Mouse (Mus musculus): Measurements from ENCODE around the gene Gje1. TPM values are rescaled to one million over a fixed set of nuclear protein-coding genes. Genes with fewer than 3 reads are reported as not detected.

The Gje1 gene
- total and polyA plus RNA-seq, 2 experiments from 2014 or later = not detected

DNA sequence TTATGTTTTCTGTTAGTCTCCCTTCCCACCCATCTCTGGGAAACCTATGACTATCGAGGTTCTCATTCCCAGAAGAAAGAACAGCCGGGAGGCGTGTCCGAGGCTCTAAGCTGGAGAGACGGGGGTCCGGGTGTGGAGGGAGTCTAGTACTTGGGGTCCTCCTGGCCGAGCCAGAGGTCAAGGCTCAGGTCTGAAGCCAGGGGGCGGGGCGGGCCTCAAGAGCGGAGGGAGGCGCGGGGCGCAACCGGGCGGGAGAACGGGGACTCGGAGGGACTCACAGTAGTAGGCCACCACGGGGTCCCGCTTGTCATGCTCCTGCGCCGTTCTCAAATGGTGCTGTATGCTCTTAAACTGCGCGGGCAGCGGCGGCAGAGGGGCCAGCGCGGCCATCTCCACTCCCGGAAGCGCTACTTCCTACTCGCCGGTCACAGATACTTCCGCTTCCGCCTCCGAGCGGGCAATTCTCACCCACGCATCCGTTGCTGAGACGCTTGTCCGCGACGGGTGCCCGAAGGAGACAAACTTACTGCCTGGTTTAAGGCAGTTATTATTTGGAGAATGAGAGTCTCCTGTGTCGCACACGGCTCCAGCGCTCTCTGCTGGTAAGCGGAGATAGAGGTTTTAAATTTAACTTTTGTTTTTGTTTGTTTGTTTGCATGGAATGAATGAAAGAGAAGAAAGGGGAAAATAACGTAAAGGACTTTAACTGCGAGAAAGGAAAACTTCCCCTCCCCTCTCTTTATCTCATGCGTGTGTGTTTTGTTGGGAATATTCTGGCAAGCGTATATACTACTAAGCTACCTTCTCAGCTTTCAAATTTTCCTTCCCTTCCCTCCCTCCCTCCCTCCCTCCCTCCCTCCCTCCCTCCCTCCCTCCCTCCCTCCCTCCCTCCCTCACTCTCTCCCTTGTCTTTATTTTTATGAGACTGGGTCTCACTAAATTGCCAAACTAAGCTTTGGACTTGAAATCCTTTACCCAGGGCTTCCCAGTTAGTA lies 12.6 kb downstream of the Gje1 start, which contains the start of the genes Vta1 and Nmbr:
Vta1 (minus strand) TSS at position 489 of the 995 bp plus-strand sequence.
Nmbr (plus strand) TSS at position 520 of the 995 bp plus-strand sequence.
- Histone ChIP-seq H3K4me2 (ENCODE audit: low read depth, low read length, poor library complexity, severe bottlenecking) (peak within 1 kb of the TSS; percentile 66), H3K27ac (ENCODE audit: low read depth, low read length) (peak within 1 kb of the TSS; percentile 70), H3K4me3 (ENCODE audit: low read depth, low read length) (peak within 1 kb of the TSS; percentile 69), H3K9ac (replicated peaks; ENCODE audit: low read length, poor library complexity, severe bottlenecking) (peak within 1 kb of the TSS; percentile 66), H3K27me3 (ENCODE audit: insufficient read depth, low read length) (no peaks in the 10 kb centered on the region), H3K9me3 (ENCODE audit: low read length) (no peaks in the 10 kb centered on the region), H3K4me1 (ENCODE audit: insufficient read depth, low read length) (0 out of 2 replicates have a peak, but pooled peaks cover 4% of the 10 kb centered on the region), H3K36me3 (ENCODE audit: insufficient read depth, low read length) (no peaks in the 10 kb centered on the region)
- ATAC-seq (ENCODE audit: low FRiP score) (peak; percentile 97), DNase-seq (ENCODE audit: low spot score) (peak; percentile 99)
- TF ChIP-seq CTCF (IDR thresholded peaks at IDR 0.05) = peak; percentile 93
- WGBS = under 1% methylated on average over 50 of the region's 50 CpGs

DNA sequence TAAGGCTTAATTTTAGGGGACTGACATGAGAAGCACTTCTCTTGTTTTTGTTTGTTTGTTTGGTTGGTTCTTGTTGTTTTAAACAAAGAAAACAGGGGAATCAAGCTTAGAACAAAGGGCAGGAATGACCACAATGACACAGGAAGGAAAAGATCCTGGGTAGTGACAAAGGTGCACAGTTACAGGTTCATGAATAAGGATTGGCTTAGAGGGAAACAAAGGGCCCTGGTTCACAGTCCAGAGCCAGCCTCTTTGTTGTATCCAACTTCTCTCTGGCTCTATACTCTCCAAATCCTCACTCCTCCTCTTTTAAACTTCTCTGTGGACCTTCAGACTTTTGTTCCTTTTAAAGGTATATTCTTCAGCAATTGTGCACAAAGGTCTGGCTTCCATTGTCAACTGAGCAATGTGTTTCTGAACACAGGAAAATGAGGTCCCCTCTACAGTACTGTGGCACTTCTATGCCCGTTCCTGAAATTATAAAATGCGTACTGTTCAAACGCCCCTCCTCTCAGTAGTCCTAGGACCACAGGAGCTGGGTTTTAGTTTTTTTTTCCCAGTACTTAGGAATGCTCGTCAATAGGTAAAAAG lies 14.1 kb downstream of the Gje1 start:
- peak overlapping the region; percentile 69 for H3K4me3 ChIP-seq (ENCODE audit: low read depth, low read length)
- no peak for TF ChIP-seq CTCF (IDR thresholded peaks at IDR 0.05)
- H3K27ac ChIP-seq (ENCODE audit: low read depth, low read length) = no peak overlapping the region
- DNase-seq (ENCODE audit: low spot score) (no peak), ATAC-seq (ENCODE audit: low FRiP score) (no peak)
- 0 out of 2 replicates have a peak, but pooled peaks cover 4% of the 10 kb centered on the region for H3K4me1 ChIP-seq (ENCODE audit: insufficient read depth, low read length)
- H3K9ac ChIP-seq (replicated peaks; ENCODE audit: low read length, poor library complexity, severe bottlenecking) = no peak overlapping the region
- H3K4me2 ChIP-seq (ENCODE audit: low read depth, low read length, poor library complexity, severe bottlenecking) = peak overlapping the region; percentile 66
- H3K9me3 ChIP-seq (ENCODE audit: low read length) = no peaks in the 10 kb centered on the region
- WGBS = 18% methylated on average over 4 of the region's 4 CpGs
- no peaks in the 10 kb centered on the region for H3K36me3 ChIP-seq (ENCODE audit: insufficient read depth, low read length)
- H3K27me3 ChIP-seq (ENCODE audit: insufficient read depth, low read length) = no peaks in the 10 kb centered on the region

DNA sequence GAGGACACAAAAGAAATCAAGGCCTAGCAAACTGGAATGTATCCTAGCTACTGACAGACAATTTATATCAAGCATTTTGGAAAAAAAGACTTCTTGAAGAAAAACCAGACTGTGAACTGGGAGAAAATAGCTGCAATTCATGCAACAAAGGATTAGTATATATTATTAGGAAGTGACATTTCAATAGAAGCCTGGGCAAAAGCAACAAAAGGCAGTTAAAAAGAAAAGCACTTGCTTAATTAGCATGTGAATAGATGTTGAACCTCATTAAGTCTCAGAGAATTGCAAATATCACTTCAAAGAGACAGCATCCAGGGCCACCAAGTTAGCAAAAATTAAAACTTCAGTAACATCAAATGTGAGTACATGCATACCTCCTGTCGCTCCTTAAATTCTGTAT lies 14.8 kb downstream of the Gje1 start:
- no peak overlapping the region for H3K4me3 ChIP-seq (ENCODE audit: low read depth, low read length)
- no peaks in the 10 kb centered on the region for H3K27me3 ChIP-seq (ENCODE audit: insufficient read depth, low read length)
- ATAC-seq (ENCODE audit: low FRiP score) (no peak), DNase-seq (ENCODE audit: low spot score) (peak; percentile 15)
- TF ChIP-seq CTCF (IDR thresholded peaks at IDR 0.05) = no peak
- no peak overlapping the region for H3K27ac ChIP-seq (ENCODE audit: low read depth, low read length)
- 0 out of 2 replicates have a peak, but pooled peaks cover 4% of the 10 kb centered on the region for H3K4me1 ChIP-seq (ENCODE audit: insufficient read depth, low read length)
- no peaks in the 10 kb centered on the region for H3K36me3 ChIP-seq (ENCODE audit: insufficient read depth, low read length)
- WGBS = 23% methylated on average over 1 of the region's 1 CpGs
- no peaks in the 10 kb centered on the region for H3K9me3 ChIP-seq (ENCODE audit: low read length)
- no peak overlapping the region for H3K9ac ChIP-seq (replicated peaks; ENCODE audit: low read length, poor library complexity, severe bottlenecking)
- peak overlapping the region; percentile 66 for H3K4me2 ChIP-seq (ENCODE audit: low read depth, low read length, poor library complexity, severe bottlenecking)

DNA sequence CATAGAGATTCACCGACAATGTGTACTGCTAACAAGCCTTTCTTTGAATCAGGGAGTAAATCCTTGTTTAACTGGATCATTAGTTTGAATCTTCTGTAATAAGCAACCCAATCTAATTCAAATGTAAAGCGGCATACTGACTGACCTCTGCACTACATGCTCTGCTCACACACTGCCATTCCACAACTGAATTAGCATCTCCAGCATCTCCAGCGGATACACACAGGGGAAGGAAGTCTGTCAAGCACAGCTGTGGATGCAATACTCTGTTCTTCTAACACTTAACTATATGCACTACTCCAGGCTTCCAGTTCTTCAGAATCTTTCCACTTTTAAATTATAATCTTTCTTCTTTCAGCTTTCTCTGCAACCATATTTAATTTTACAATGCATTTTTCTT lies 27.7 kb downstream of the Gje1 start:
- H3K4me3 ChIP-seq (ENCODE audit: low read depth, low read length) = no peak overlapping the region
- H3K4me1 ChIP-seq (ENCODE audit: insufficient read depth, low read length) = no peaks in the 10 kb centered on the region
- H3K9ac ChIP-seq (replicated peaks; ENCODE audit: low read length, poor library complexity, severe bottlenecking) = no peak overlapping the region
- 63% methylated on average over 3 of the region's 3 CpGs for WGBS
- H3K36me3 ChIP-seq (ENCODE audit: insufficient read depth, low read length) = peaks cover 5% of the 10 kb centered on the region
- no peaks in the 10 kb centered on the region for H3K9me3 ChIP-seq (ENCODE audit: low read length)
- H3K4me2 ChIP-seq (ENCODE audit: low read depth, low read length, poor library complexity, severe bottlenecking) = no peak overlapping the region
- DNase-seq (ENCODE audit: low spot score) (no peak), ATAC-seq (ENCODE audit: low FRiP score) (no peak)
- no peak overlapping the region for H3K27ac ChIP-seq (ENCODE audit: low read depth, low read length)
- no peaks in the 10 kb centered on the region for H3K27me3 ChIP-seq (ENCODE audit: insufficient read depth, low read length)
- TF ChIP-seq CTCF (IDR thresholded peaks at IDR 0.05) = no peak

DNA sequence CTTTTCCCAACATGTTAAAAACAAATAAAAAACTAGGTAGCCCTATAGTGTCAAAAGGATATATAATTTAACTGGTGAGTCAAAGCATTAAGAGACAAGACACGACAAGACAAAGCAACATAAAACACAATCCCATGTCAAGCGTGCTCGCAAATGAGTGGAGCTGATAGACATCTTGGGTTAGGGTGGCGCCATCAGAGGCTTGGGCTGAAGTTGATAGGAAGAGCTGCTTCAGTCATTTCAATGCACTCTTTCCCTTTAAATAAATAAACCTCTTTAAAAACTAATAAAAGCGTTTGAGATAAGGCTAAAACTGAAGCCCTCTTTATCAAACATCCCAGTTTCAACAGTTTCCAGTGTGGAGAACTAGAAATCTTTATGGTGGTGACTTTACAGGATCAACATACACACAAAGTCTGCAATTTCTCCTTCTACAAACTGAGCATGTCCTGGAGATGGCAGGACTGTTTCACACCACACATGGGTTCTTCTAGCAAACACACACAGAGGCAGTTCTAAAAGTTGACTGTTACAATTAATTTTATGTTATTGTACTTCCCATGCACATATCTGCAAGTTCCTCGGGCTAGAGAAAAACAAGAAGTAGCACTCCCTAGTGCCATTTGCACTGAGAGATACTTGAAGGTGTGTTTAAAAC lies 29.1 kb downstream of the Gje1 start:
- H3K4me1 ChIP-seq (ENCODE audit: insufficient read depth, low read length) = no peaks in the 10 kb centered on the region
- no peak overlapping the region for H3K4me3 ChIP-seq (ENCODE audit: low read depth, low read length)
- peaks cover 8% of the 10 kb centered on the region for H3K36me3 ChIP-seq (ENCODE audit: insufficient read depth, low read length)
- H3K9ac ChIP-seq (replicated peaks; ENCODE audit: low read length, poor library complexity, severe bottlenecking) = no peak overlapping the region
- H3K27ac ChIP-seq (ENCODE audit: low read depth, low read length) = no peak overlapping the region
- no peaks in the 10 kb centered on the region for H3K27me3 ChIP-seq (ENCODE audit: insufficient read depth, low read length)
- 96% methylated on average over 6 of the region's 6 CpGs for WGBS
- DNase-seq (ENCODE audit: low spot score) (no peak), ATAC-seq (ENCODE audit: low FRiP score) (no peak)
- H3K4me2 ChIP-seq (ENCODE audit: low read depth, low read length, poor library complexity, severe bottlenecking) = no peak overlapping the region
- TF ChIP-seq CTCF (IDR thresholded peaks at IDR 0.05) = no peak
- H3K9me3 ChIP-seq (ENCODE audit: low read length) = no peaks in the 10 kb centered on the region
